Mouse (Mus musculus): ENCODE results near the gene Atraid. TPM values are rescaled to one million over a fixed set of nuclear protein-coding genes. Genes with fewer than 3 reads are reported as not detected.
A peak's percentile ranks its signal among the peaks of the same experiment; 100 is the strongest.
"Not testable (repeated sequence)": the region's sequence is repeated elsewhere in the genome, so short reads cannot be mapped to it uniquely, and the experiment has no call there.

The Atraid gene
- polyA plus RNA-seq, 1 experiment from 2014 or later: 163 TPM

GRCm38 (mm10) chr5:31050427-31050826 lies 2.3 kb downstream of the Atraid start:
- H3K27ac ChIP-seq (ENCODE audit: low read length): no peak overlapping the region
- no peak overlapping the region for H3K4me2 ChIP-seq (replicated peaks; ENCODE audit: low read depth, low read length)
- H3K36me3 ChIP-seq (ENCODE audit: insufficient read depth, low read length): peaks cover 8% of the 10 kb centered on the region; the same call in 1 of the 2 replicates
- ATAC-seq (ENCODE audit: low FRiP score, low TSS enrichment): no peak
- H3K9ac ChIP-seq (replicated peaks; ENCODE audit: low read length): no peak overlapping the region
- H3K9me3 ChIP-seq (ENCODE audit: low read length): no peaks in the 10 kb centered on the region
- no peaks in the 10 kb centered on the region for H3K27me3 ChIP-seq (ENCODE audit: insufficient read depth, low read length)
- no peak overlapping the region for H3K4me3 ChIP-seq (ENCODE audit: low read length)
- peaks cover 22% of the 10 kb centered on the region for H3K4me1 ChIP-seq (ENCODE audit: insufficient read depth, low read length)

DNA sequence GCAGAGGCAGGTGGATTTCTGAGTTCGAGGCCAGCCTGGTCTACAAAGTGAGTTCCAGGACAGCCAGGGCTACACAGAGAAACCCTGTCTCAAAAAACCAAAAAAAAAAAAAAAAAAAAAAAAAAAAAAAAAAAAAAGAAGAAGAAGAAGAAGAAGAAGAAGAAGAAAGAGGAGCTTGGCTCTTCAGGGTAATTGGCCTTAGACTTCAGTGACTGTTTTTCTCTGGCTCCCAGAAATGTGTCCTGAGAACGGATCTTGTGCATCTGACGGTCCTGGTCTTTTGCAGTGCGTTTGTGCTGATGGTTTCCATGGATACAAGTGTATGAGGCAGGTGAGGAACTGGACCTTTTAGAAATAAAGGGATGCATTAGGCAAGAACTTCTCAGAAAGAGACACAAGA lies 5.6 kb downstream of the Atraid start:
- Histone ChIP-seq H3K4me1 (ENCODE audit: insufficient read depth, low read length) (peaks cover 22% of the 10 kb centered on the region), H3K9ac (replicated peaks; ENCODE audit: low read length) (peak overlapping the region; percentile 66; the same call in 1 of the 2 replicates), H3K4me2 (replicated peaks; ENCODE audit: low read depth, low read length) (peak overlapping the region; percentile 83), H3K36me3 (ENCODE audit: insufficient read depth, low read length) (peaks cover 18% of the 10 kb centered on the region), H3K4me3 (ENCODE audit: low read length) (peak overlapping the region; percentile 68; the same call in 1 of the 2 replicates), H3K27ac (ENCODE audit: low read length) (peak overlapping the region; percentile 70; the same call in 1 of the 2 replicates)
- not testable (repeated sequence) for H3K9me3 ChIP-seq (ENCODE audit: low read length); ATAC-seq (ENCODE audit: low FRiP score, low TSS enrichment); H3K27me3 ChIP-seq (ENCODE audit: insufficient read depth, low read length)
- 63% methylated on average over 4 of the region's 4 CpGs for WGBS

DNA sequence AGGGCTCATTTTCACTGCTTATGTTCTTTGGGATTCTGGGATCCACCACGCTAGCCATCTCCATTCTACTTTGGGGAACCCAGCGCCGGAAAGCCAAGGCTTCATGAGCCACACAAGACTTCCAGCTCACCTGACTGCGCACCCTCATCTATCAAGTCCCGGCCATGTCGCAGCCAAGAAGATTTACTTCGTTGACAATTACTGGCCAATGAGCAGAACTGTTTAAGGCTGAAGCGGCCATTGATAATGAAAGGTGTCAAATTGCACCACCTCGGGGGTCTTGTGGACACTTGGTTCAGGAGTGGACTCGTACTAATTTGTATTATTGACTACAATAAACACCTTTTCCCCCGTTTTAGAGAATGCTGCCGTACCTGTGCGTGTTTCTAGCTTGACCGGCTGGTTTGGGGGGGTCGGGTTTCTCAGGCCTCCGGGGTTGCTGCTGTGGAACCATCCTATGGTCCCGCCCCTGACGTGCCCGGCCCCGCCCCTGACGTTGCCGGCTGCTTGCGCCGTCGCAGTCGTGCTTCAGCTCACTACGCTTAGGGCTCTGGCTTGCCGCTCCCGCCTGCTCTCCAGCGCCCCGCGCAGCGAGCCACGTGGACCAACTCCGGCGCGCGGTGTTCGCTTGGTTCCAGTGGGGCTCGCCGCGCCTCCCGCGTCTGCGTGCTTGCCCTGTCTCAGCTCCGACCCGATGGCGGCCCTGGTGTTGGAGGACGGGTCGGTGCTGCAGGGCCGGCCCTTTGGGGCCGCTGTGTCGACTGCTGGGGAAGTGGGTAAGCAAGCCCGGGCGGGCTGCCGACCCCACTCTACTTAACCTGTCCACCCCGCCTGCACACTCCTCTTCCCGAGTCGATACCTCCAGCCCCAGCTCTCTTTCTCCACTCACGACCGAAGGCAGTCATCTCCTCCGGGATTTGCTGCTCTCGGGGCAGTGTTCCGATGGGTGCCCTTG lies 6.4 kb downstream of the Atraid start, which contains the start of gene Cad:
Gene Cad (plus strand): TSS at position 520 of the 955 bp plus-strand sequence.
- peak; percentile 98 for ATAC-seq (ENCODE audit: low FRiP score, low TSS enrichment)
- Histone ChIP-seq H3K27ac (ENCODE audit: low read length) (peak within 1 kb of the TSS; percentile 70), H3K4me2 (replicated peaks; ENCODE audit: low read depth, low read length) (peak within 1 kb of the TSS; percentile 83), H3K36me3 (ENCODE audit: insufficient read depth, low read length) (peaks cover 26% of the 10 kb centered on the region), H3K4me1 (ENCODE audit: insufficient read depth, low read length) (peaks cover 22% of the 10 kb centered on the region), H3K9ac (replicated peaks; ENCODE audit: low read length) (peak within 1 kb of the TSS; percentile 81), H3K9me3 (ENCODE audit: low read length) (no peaks in the 10 kb centered on the region), H3K27me3 (ENCODE audit: insufficient read depth, low read length) (no peaks in the 10 kb centered on the region), H3K4me3 (ENCODE audit: low read length) (peak within 1 kb of the TSS; percentile 68)
- under 1% methylated on average over 62 of the region's 64 CpGs for WGBS

DNA sequence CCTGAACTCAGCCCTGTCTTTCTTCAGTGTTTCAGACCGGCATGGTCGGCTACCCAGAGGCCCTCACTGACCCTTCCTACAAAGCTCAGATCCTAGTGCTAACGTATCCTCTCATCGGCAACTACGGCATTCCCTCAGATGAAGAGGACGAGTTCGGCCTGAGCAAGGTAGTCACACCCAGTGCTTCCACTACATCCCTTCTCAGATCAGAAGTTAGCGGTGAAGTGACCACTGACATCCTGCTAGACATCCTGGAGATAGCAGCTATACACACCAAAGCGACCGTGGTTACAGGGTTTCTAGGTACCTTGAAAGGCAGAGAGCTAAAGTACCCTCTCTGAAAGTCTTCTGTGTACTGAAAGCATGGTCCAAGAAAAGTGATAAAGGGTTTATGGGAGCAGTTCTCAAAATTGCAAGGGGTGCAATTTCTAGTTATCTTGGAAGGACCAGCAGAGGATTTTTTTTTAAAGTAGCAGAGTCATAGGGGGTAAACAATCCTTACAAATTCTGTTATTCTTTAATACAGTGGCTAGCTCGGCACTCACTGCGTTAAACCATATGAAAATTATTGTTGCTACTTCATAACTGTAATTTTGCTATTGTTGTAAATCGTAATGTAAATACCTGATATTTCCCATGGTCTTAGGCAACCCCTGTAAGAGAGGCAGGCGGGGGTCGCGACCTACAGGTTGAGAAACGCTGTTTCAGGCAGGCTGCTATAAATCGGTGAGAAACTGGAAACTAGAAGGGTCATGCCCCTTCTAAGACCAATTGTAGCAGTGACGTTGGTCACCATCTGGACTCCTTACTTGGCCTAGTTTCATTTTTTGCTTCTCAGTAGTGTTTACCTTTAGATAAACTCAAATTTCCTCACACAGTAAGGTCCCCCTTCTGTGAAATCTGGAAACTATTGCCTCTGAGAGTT lies 7.4 kb downstream of the Atraid start:
- Histone ChIP-seq H3K4me2 (replicated peaks; ENCODE audit: low read depth, low read length) (peak overlapping the region; percentile 83), H3K4me1 (ENCODE audit: insufficient read depth, low read length) (peaks cover 17% of the 10 kb centered on the region), H3K27ac (ENCODE audit: low read length) (peak overlapping the region; percentile 67), H3K9me3 (ENCODE audit: low read length) (no peaks in the 10 kb centered on the region), H3K4me3 (ENCODE audit: low read length) (peak overlapping the region; percentile 68), H3K27me3 (ENCODE audit: insufficient read depth, low read length) (no peaks in the 10 kb centered on the region), H3K9ac (replicated peaks; ENCODE audit: low read length) (peak overlapping the region; percentile 81), H3K36me3 (ENCODE audit: insufficient read depth, low read length) (peaks cover 34% of the 10 kb centered on the region)
- 14% methylated on average over 19 of the region's 19 CpGs for WGBS
- no peak; the same call in 1 of the 2 replicates for ATAC-seq (ENCODE audit: low FRiP score, low TSS enrichment)

DNA sequence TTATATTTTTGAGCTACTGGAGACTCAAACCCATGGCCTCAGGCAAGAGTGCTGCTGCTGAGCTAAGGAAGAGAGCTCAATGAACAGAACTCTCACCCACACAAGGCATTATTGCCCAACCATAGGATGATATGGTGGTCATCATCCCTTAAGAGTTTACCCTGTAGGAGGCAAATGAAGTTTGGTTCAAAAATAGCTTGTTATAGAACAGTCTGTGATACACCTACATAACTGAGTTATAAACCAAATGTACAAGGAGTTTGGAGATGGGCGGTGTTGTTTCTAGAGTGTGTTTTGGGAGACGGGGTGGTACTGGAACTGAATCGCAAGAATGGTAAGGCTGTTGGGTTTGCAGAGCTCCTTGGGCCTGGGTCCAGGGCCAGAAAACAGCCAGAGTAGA lies 21.7 kb downstream of the Atraid start:
- ATAC-seq (ENCODE audit: low FRiP score, low TSS enrichment): no peak
- Histone ChIP-seq H3K4me3 (ENCODE audit: low read length) (no peak overlapping the region), H3K36me3 (ENCODE audit: insufficient read depth, low read length) (peaks cover 77% of the 10 kb centered on the region), H3K27me3 (ENCODE audit: insufficient read depth, low read length) (no peaks in the 10 kb centered on the region), H3K27ac (ENCODE audit: low read length) (no peak overlapping the region), H3K4me1 (ENCODE audit: insufficient read depth, low read length) (no peaks in the 10 kb centered on the region), H3K9me3 (ENCODE audit: low read length) (no peaks in the 10 kb centered on the region), H3K4me2 (replicated peaks; ENCODE audit: low read depth, low read length) (no peak overlapping the region), H3K9ac (replicated peaks; ENCODE audit: low read length) (no peak overlapping the region)
- 91% methylated on average over 3 of the region's 3 CpGs for WGBS

DNA sequence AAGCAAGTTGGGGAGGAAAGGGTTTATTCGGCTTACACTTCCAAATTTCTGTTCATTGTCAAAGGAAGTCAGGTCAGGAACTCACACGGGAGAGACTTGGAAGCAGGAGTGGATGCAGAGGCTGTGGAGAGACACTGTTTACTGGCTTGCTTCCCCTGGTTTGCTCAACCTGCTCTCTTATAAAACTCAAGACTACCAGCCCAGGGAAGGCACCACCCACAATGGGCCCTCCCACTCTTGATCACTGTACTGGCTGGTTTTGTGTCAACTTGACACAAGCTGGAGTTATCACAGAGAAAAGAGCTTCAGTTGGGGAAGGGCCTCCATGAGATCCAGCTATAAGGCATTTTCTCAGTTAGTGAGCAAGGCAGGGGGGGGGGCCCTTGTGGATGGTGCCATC lies 22.9 kb downstream of the Atraid start:
- H3K27me3 ChIP-seq (ENCODE audit: insufficient read depth, low read length): no peaks in the 10 kb centered on the region
- no peak overlapping the region for H3K9ac ChIP-seq (replicated peaks; ENCODE audit: low read length)
- no peaks in the 10 kb centered on the region for H3K4me1 ChIP-seq (ENCODE audit: insufficient read depth, low read length)
- WGBS: 77% methylated on average over 2 of the region's 2 CpGs
- no peak overlapping the region for H3K27ac ChIP-seq (ENCODE audit: low read length)
- peaks cover 89% of the 10 kb centered on the region for H3K36me3 ChIP-seq (ENCODE audit: insufficient read depth, low read length)
- H3K4me3 ChIP-seq (ENCODE audit: low read length): no peak overlapping the region
- H3K4me2 ChIP-seq (replicated peaks; ENCODE audit: low read depth, low read length): no peak overlapping the region
- no peak for ATAC-seq (ENCODE audit: low FRiP score, low TSS enrichment)
- H3K9me3 ChIP-seq (ENCODE audit: low read length): no peaks in the 10 kb centered on the region

DNA sequence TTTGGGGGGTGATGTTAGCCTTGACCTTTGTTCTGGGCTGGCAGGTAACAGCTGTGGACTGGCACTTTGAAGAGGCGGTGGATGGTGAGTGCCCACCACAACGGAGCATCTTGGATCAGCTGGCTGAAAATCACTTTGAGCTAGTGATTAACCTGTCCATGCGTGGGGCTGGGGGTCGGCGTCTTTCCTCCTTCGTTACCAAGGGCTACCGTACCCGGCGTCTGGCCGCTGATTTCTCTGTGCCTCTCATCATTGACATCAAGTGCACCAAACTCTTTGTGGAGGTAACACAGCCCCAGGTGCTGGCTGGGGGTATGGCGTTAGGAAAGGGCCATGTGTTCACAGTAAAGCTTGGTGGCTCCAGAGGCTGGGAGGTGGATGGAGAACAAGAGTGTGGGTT lies 23.7 kb downstream of the Atraid start:
- Histone ChIP-seq H3K9ac (replicated peaks; ENCODE audit: low read length) (no peak overlapping the region), H3K4me2 (replicated peaks; ENCODE audit: low read depth, low read length) (no peak overlapping the region), H3K4me1 (ENCODE audit: insufficient read depth, low read length) (no peaks in the 10 kb centered on the region), H3K36me3 (ENCODE audit: insufficient read depth, low read length) (peaks cover 95% of the 10 kb centered on the region), H3K9me3 (ENCODE audit: low read length) (no peaks in the 10 kb centered on the region), H3K4me3 (ENCODE audit: low read length) (no peak overlapping the region), H3K27me3 (ENCODE audit: insufficient read depth, low read length) (no peaks in the 10 kb centered on the region), H3K27ac (ENCODE audit: low read length) (no peak overlapping the region)
- 89% methylated on average over 11 of the region's 11 CpGs for WGBS
- no peak for ATAC-seq (ENCODE audit: low FRiP score, low TSS enrichment)

GRCm38 (mm10) chr5:31073176-31073575 lies 25.1 kb downstream of the Atraid start:
- Histone ChIP-seq H3K27me3 (ENCODE audit: insufficient read depth, low read length) (no peaks in the 10 kb centered on the region), H3K4me1 (ENCODE audit: insufficient read depth, low read length) (no peaks in the 10 kb centered on the region), H3K4me2 (replicated peaks; ENCODE audit: low read depth, low read length) (no peak overlapping the region), H3K4me3 (ENCODE audit: low read length) (no peak overlapping the region), H3K9ac (replicated peaks; ENCODE audit: low read length) (no peak overlapping the region), H3K27ac (ENCODE audit: low read length) (no peak overlapping the region), H3K9me3 (ENCODE audit: low read length) (no peaks in the 10 kb centered on the region), H3K36me3 (ENCODE audit: insufficient read depth, low read length) (peaks cover 93% of the 10 kb centered on the region)
- whole genome bisulfite sequencing: 91% methylated on average over 12 of the region's 12 CpGs
- ATAC-seq (ENCODE audit: low FRiP score, low TSS enrichment): no peak

DNA sequence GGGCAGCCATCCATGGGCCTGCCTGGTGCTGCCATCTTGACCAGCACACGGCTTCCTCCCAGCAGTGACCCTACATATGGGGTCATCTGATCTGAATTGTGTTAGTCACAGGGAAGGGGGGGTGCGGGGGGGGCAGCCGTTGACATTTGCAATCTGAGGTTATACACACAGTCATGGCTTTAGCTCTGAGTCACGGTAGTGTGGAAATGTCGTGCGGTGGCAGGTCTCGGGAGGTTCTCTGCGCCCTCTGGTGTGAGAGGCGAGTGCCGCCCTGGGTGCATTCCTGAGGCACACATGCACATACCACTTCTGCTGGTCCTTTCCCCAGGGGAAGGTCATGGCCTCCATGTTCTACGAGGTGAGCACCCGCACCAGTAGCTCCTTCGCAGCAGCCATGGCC lies 28.2 kb downstream of the Atraid start:
- Histone ChIP-seq H3K27me3 (ENCODE audit: insufficient read depth, low read length) (no peaks in the 10 kb centered on the region), H3K4me2 (replicated peaks; ENCODE audit: low read depth, low read length) (no peak overlapping the region), H3K36me3 (ENCODE audit: insufficient read depth, low read length) (peaks cover 72% of the 10 kb centered on the region), H3K27ac (ENCODE audit: low read length) (no peak overlapping the region), H3K9me3 (ENCODE audit: low read length) (no peaks in the 10 kb centered on the region), H3K4me3 (ENCODE audit: low read length) (no peak overlapping the region), H3K9ac (replicated peaks; ENCODE audit: low read length) (no peak overlapping the region), H3K4me1 (ENCODE audit: insufficient read depth, low read length) (no peaks in the 10 kb centered on the region)
- WGBS: 82% methylated on average over 13 of the region's 13 CpGs
- no peak for ATAC-seq (ENCODE audit: low FRiP score, low TSS enrichment)

Measured in kidney, embryonic 16.5 days (tissue).